Mouse (Mus musculus) midbrain, embryonic 12.5 days (tissue): ENCODE measurements around the gene Zcchc2. TPM values are rescaled to one million over a fixed set of nuclear protein-coding genes. Genes with fewer than 3 reads are reported as not detected.

Experiments
- ATAC-seq: fragments of 200-750 bp; cut with Nextera tagmentation; 2 replicates; pipeline ENCODE4 v1.8.0; 2017; ENCODE audit warnings: low read depth, moderate TSS enrichment, moderate library complexity; ENCODE audit not compliant: low FRiP score
- H3K27ac ChIP-seq: fragments of 300-500 bp; sonication (generic); replicated peaks from 2 replicates; pipeline ENCODE4 v1.5.1; 2016; ENCODE audit warnings: mild to moderate bottlenecking
- H3K27me3 ChIP-seq: fragments of 300-500 bp; sonication (generic); 2 replicates; pipeline ENCODE4 v1.6.1; 2016; ENCODE audit warnings: mild to moderate bottlenecking
- H3K36me3 ChIP-seq: fragments of 300-500 bp; sonication (generic); 2 replicates; pipeline ENCODE4 v1.6.1; 2016
- H3K4me1 ChIP-seq: fragments of 300-500 bp; sonication (generic); 2 replicates; pipeline ENCODE4 v1.6.1; 2016
- H3K4me2 ChIP-seq: fragments of 300-500 bp; sonication (generic); replicated peaks from 2 replicates; pipeline ENCODE4 v1.6.1; 2016; ENCODE audit warnings: mild to moderate bottlenecking, moderate library complexity
- H3K4me3 ChIP-seq: fragments of 300-500 bp; sonication (generic); 2 replicates; pipeline ENCODE4 v1.5.1; 2016; ENCODE audit warnings: mild to moderate bottlenecking
- H3K9ac ChIP-seq: fragments of 300-500 bp; sonication (generic); replicated peaks from 2 replicates; pipeline ENCODE4 v1.6.1; 2016; ENCODE audit warnings: mild to moderate bottlenecking, moderate library complexity
- H3K9me3 ChIP-seq: fragments of 300-500 bp; sonication (generic); 2 replicates; pipeline ENCODE4 v1.6.1; 2016; ENCODE audit warnings: mild to moderate bottlenecking
- WGBS: fragments of 180-500 bp; shearing (Covaris S2); methylation state at CpG from one replicate; pipeline ENCODE4 v1.1.7; 2016; 5-methylcytosine and 5-hydroxymethylcytosine counted together
- polyA plus RNA-seq: library from polyadenylated mRNA; unstranded; fragments of >200 nt; fragmentation: Nextera tagmentation; extraction: Ambion mirVana; gene quantifications from 2 replicates; pipeline ENCODE4 v1.2.1, GENCODE M21; 2016

Zcchc2 gene
- polyA plus RNA-seq, 1 experiment from 2014 or later = 2.2 TPM

- Histone ChIP-seq H3K4me3 (no peak overlapping the region), H3K9me3 (no peaks in the 10 kb centered on the region), H3K9ac (no peak overlapping the region), H3K36me3 (no peaks in the 10 kb centered on the region), H3K27me3 (no peaks in the 10 kb centered on the region), H3K4me1 (no peaks in the 10 kb centered on the region), H3K4me2 (no peak overlapping the region), H3K27ac (no peak overlapping the region)
- WGBS = 88% methylated on average over 5 of the region's 5 CpGs
- no peak for ATAC-seq
These were observed 25.0 kb upstream of the Zcchc2 start for GRCm38 (mm10) chr1:105965189-105965588.

DNA sequence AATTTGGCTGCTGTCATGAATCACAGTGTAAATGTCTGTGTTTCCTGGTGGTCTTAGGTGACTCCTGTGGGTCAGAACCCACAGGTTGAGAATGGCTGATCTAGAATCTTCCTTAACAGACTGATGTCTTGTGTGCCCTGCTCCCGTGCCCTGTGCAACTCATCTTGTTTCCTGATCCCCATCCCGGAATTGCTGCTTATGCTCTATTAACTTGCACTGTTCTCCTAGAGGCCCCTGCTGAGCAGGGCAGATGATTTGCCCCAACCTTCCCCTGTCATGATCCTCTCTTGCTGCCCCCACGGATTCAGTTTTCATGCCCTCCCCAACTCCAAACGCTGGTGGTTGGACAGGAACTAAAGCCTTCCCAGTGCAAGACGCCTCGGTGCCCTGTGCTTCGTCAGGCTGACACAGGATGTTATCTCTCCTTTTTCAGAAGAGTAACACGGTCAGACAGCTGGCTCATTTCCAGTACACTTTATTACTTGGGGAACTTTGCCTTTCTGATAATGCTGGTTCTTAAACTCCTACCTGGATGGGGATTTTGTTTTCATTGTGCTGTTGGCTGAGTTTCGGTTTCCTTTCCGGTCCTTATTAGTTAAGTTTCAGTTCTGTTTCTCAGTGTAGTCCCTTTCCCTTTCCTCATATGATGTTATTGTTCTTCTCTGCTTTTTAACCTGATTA is 18.6 kb upstream of the Zcchc2 start:
- no peaks in the 10 kb centered on the region for H3K36me3 ChIP-seq

DNA sequence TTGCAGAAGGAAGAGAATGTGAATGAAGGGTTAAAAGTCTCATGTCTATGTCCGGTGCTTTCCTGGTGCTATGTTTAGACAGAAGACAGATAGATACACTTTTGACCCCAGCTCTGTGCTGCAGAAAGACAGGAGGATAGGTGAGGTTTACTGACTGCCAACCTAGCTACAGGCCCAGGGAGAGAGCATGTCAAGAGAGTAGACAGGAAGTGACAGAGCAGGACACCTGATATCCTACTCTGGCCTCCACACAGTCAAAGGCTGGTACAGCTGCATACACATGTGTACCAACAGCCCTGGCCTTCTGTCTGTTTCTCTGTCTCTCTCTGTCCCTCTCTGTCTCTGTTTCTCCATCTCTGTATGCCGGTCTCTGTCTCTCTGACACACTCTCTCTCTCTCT is 16.2 kb upstream of the Zcchc2 start:
- Histone ChIP-seq H3K4me3 (no peak overlapping the region), H3K4me2 (no peak overlapping the region), H3K9ac (no peak overlapping the region), H3K36me3 (no peaks in the 10 kb centered on the region), H3K27me3 (no peaks in the 10 kb centered on the region), H3K27ac (no peak overlapping the region), H3K4me1 (no peaks in the 10 kb centered on the region), H3K9me3 (no peaks in the 10 kb centered on the region)
- 89% methylated on average over 2 of the region's 2 CpGs for WGBS
- no peak for ATAC-seq

More for the DNA sequence above, 18.6 kb upstream of the Zcchc2 start:
- Histone ChIP-seq H3K9me3 (no peaks in the 10 kb centered on the region), H3K4me1 (no peaks in the 10 kb centered on the region), H3K4me3 (no peak overlapping the region), H3K27me3 (no peaks in the 10 kb centered on the region), H3K9ac (no peak overlapping the region), H3K4me2 (no peak overlapping the region), H3K27ac (no peak overlapping the region)
- no peak for ATAC-seq
- 83% methylated on average over 10 of the region's 10 CpGs for WGBS

DNA sequence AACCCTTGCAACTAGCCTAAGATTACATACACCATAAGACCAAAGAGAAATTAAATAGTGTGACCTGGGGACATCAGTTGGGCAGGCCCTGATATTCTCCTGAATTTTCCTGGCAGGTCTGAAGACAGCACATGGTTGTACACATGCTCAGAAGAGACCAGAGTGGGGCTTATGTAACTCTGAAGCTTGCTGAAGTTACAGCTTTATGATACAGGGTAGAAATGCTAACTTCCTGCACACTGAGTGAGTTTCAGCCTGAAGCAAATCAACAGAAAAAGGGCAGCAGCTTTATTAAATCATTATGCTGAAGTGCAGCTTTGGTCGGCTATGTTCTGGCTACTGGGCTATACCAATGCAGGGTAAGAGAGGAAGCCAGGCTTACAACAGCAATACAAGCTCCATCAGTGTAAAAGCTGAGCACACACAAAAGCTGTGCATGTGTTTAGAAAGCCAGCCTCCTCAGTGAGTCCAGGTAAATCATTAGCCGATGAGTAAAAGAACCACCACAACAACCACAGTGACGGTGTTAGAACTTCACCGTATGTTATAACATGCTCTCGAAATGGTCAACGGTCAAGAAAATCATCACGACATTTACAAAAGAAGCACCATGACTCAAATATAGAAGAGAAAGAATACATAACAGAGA is 12.6 kb upstream of the Zcchc2 start:
- 96% methylated on average over 7 of the region's 7 CpGs for WGBS

DNA sequence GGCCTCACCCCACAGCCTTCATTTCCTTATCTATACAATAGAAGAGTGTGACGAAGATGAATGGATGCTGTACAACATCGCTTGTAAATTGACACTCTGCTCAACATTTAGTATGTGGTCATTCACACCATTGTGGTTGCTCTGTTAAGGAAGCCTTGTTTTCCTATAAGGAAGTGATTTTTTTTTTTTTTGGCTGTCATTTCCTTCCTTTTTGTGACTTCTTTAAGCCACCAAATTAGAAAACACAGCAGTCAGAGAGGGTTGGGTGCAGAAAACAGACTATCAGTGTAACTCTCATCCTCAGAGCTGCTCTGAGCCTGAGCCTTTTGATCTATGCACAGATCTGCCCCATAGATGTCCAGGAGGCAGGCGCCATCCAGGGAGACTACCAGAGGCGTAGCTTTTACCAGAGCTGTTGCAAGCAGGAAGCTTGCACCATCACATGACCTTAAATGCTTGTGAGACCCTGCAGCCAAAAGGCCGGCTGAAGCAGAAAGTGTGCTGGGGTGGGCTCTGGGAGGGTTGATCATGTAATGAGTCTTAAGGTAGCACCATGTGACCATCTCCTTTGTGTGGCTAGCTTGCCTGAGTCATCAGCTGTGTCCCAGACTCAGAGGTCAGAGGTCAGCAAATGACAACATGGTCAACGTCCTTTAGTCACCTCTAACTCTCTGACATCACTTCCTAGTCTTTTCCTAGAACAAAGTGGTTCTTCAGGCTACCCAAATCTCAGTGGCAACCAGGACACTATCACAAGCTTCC is 9.2 kb upstream of the Zcchc2 start:
- Histone ChIP-seq H3K9me3 (no peaks in the 10 kb centered on the region), H3K27me3 (no peaks in the 10 kb centered on the region), H3K4me3 (no peak overlapping the region), H3K4me2 (no peak overlapping the region), H3K36me3 (no peaks in the 10 kb centered on the region), H3K4me1 (no peaks in the 10 kb centered on the region), H3K9ac (no peak overlapping the region), H3K27ac (no peak overlapping the region)
- 76% methylated on average over 6 of the region's 6 CpGs for WGBS
- ATAC-seq = peak; percentile 44; the same call in 1 of the 2 replicates

More for the DNA sequence above, 12.6 kb upstream of the Zcchc2 start:
- no peaks in the 10 kb centered on the region for H3K27me3 ChIP-seq
- H3K9me3 ChIP-seq = no peaks in the 10 kb centered on the region
- H3K4me2 ChIP-seq = no peak overlapping the region
- no peak for ATAC-seq
- H3K4me3 ChIP-seq = no peak overlapping the region
- H3K27ac ChIP-seq = no peak overlapping the region
- H3K9ac ChIP-seq = no peak overlapping the region
- no peaks in the 10 kb centered on the region for H3K4me1 ChIP-seq
- H3K36me3 ChIP-seq = no peaks in the 10 kb centered on the region

DNA sequence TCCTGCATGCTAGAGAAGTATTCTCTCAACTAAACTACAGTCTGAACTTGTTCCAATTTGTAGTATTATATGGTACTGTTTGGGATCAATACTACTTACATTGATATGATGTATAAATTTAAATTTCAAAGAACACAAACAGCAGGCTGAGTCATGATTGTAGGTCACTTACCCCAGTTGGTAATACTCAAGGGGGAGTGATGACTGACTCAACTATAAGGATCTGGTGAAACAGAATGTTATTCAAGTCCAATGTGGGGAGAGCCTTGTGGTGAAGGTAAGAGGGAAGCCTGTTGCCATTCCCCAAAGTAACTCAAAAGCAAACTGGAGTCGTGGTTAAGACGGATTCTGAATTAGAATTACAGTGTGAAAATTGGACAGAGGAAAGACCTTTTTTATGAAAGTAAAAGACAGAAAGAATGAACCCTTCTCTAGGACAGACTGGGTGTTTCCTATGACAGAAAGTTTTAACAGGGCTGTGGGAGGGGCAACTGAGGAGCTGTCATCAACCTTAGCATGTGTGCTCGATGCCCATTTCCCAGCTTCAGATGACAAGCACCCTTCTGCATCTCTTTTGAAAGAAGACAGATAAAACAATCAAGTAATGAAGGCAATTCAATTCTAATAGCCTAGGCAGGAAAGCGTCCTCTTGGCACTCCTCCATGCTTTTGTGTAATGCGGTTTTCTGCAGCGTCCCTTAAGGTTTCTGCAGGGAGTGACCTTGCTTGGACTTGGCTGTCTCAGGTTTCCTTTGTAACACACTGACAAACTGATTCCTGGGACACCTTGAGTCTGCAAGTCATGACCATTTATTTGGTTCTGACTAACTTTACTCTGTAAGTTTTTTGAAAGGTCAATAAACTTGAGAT is 7.5 kb upstream of the Zcchc2 start:
- Histone ChIP-seq H3K4me3 (no peak overlapping the region), H3K36me3 (no peaks in the 10 kb centered on the region), H3K27me3 (no peaks in the 10 kb centered on the region), H3K9ac (no peak overlapping the region), H3K27ac (no peak overlapping the region), H3K4me1 (no peaks in the 10 kb centered on the region), H3K9me3 (no peaks in the 10 kb centered on the region), H3K4me2 (no peak overlapping the region)
- WGBS = 84% methylated on average over 6 of the region's 6 CpGs
- ATAC-seq = no peak

DNA sequence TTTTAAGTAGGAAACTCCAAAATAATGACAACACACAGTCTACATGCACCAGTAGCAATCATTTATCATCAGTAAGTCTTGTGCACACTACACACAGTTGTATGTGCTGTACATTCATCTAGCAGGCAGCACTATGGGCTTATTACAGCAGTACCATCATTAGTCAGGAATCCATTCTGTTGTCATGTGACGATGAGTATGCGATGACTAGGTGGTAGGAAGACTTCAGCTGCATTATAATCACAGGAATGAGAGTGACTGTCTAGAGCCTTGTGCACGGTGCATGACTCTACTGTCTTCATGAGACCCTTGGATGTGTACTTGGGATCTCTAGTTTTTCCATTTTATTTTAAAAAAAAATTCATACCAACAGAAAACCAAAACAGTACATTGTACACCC is 6.0 kb upstream of the Zcchc2 start:
- no peaks in the 10 kb centered on the region for H3K4me1 ChIP-seq
- no peak overlapping the region for H3K27ac ChIP-seq
- no peak overlapping the region for H3K9ac ChIP-seq
- no peaks in the 10 kb centered on the region for H3K36me3 ChIP-seq
- no peaks in the 10 kb centered on the region; the same call in 1 of the 2 replicates for H3K27me3 ChIP-seq
- 94% methylated on average over 3 of the region's 3 CpGs for WGBS
- ATAC-seq = no peak
- no peaks in the 10 kb centered on the region for H3K9me3 ChIP-seq
- no peak overlapping the region for H3K4me2 ChIP-seq
- no peak overlapping the region for H3K4me3 ChIP-seq

DNA sequence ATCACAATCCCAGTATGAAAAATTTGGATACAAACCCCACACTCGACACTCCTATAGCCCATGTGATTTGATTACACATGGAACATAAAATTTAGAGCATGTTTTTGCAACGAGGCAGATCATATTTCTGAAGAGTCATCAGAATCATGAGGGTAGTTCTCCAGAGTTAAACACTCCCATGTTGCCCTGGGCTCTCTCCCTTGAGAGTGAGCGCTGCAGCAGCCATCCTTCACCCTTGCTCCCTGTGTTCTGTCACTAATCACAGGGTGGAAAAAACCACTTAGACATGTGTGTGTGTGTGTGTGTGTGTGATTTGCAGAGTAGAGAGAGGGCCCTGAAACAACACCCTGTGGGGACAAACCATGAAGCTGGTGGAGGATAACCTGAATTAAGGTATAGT is 2.0 kb upstream of the Zcchc2 start:
- WGBS = 85% methylated on average over 3 of the region's 3 CpGs
- no peaks in the 10 kb centered on the region for H3K36me3 ChIP-seq
- H3K9ac ChIP-seq = no peak overlapping the region
- H3K27me3 ChIP-seq = no peaks in the 10 kb centered on the region; the same call in 1 of the 2 replicates
- H3K9me3 ChIP-seq = no peaks in the 10 kb centered on the region
- no peak overlapping the region for H3K27ac ChIP-seq
- ATAC-seq = no peak
- H3K4me2 ChIP-seq = no peak overlapping the region
- H3K4me3 ChIP-seq = no peak overlapping the region
- peaks cover 20% of the 10 kb centered on the region for H3K4me1 ChIP-seq

DNA sequence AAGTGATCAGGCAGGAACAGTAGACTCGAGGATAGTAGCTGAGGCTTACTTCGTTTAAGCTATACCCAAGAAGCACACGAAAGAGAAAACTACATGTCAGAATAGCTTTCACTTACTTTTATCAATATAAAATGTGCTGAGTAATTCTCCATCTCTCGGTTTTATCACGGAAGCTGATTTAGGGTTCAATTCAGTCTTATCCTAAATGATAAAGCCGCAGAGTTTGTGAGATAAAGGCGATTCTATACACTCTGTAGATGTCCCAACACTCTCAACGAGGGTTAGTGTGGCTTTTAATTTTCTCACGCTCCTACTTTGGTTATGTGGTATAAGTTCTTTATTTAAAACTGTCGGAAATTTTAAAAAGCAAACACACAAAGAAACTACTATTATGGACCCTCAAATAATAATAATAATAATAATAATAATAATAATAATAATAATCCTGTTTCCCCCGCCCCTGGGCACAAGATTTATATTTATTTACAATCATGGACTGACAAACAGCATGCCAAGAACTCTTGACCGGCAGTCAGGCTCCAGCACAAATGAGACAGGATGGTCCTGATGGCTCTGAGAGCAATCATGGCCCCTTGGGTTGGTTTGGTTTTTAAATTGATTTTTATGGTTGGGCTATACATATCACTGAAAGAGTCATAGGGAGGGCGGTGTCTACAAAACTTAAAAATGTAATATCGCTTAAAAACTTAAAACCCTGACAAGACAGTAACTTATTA is 1.1 kb upstream of the Zcchc2 start:
- Histone ChIP-seq H3K9ac (peak overlapping the region; percentile 66; the same call in 1 of the 2 replicates), H3K36me3 (no peaks in the 10 kb centered on the region), H3K4me1 (peaks cover 24% of the 10 kb centered on the region), H3K9me3 (no peaks in the 10 kb centered on the region), H3K27ac (no peak overlapping the region), H3K4me2 (peak overlapping the region; percentile 96), H3K27me3 (no peaks in the 10 kb centered on the region; the same call in 1 of the 2 replicates), H3K4me3 (peak overlapping the region; percentile 78)
- WGBS = 77% methylated on average over 14 of the region's 14 CpGs
- no peak for ATAC-seq

DNA sequence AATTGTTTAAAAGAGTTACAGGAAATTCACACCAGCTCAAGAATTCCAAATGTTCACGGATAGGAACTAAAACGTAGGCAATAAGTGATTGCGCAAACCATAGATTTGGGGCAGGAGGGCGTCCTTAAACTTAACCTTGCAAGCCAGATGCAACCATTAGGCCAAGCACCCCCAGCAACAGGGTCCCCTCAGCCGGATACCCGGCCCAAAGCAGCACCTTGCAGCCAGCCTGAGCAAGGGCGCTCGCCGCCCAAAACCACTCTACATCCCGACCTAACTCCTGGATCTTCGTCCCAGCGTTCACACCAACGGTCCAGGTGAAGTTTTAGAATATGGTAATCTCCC is 594 bp upstream of the Zcchc2 start:
- peak; percentile 20 for ATAC-seq
- WGBS = 1% methylated on average over 13 of the region's 13 CpGs
- Histone ChIP-seq H3K27ac (no peak overlapping the region), H3K36me3 (no peaks in the 10 kb centered on the region), H3K4me2 (peak overlapping the region; percentile 96), H3K27me3 (no peaks in the 10 kb centered on the region; the same call in 1 of the 2 replicates), H3K9ac (peak overlapping the region; percentile 66), H3K4me3 (peak overlapping the region; percentile 78), H3K4me1 (peaks cover 24% of the 10 kb centered on the region), H3K9me3 (no peaks in the 10 kb centered on the region)
